Mouse (Mus musculus): ENCODE results near the gene Erc2.

The Erc2 gene

DNA sequence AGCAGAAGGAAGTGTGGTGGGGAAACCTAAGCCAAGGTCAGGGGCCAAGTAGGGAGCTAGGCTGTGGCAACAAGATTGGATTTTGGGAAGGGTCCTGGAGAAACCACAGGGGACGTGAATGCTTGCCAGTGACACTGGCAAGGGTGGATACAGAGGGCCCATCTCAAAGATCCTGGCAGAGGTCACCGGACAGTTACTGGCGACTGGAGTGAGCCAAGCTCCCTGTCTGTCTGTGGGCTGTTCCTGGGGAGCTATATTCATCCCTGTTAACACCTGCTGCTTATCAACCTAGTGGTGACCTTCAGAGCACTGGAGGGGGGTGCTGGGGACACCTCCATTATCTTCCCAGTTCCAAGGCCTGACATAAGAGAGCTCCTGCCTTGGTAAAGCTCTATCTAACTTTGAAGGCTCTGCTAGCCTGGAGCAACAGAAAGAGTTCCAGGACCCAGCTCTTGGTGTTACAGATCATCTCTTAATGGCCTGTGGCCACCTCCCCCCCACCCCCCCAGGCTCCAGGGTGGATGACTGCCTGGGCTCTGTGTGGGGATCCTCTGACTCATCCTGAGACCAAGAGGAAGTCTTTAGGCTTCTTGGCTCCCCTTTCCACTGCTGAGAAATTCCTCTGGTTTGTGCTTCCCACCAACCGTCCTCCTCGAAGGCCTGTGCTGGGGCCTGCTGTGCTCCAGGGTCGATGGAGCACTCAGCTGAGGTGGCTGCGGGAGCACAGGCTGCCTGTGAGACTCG, 790.2 kb downstream of the Erc2 start:
- in situ Hi-C loops (cut with MboI; ENCODE audit: low sequenced_read_pairs) = no loop called here

DNA sequence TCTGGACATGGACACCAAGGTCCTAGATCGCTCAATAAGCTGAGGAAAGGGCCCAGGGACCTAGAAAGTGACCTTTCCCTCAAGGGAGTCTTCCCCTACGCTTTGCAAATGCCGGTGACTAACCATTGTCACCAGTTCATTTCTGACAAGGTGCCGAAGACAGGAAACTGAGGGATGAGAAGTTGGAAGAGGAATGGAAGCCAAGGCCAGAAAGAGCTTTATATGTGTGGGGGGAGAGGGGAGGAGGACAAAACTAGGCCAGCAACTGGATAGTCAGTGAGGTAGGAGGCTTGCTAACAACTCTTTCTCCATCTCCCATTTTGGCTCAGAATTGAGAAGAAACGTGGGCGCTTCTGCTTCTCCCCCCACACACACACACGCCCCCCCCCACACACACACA, 791.3 kb downstream of the Erc2 start:
- in situ Hi-C loops (cut with MboI; ENCODE audit: low sequenced_read_pairs) = no loop called here

- in situ Hi-C loops (cut with MboI; ENCODE audit: low sequenced_read_pairs) = no loop called here
Measured at GRCm38 (mm10) chr14:28417019-28417418, 794.8 kb downstream of the Erc2 start.

GRCm38 (mm10) chr14:28418497-28418896, 796.3 kb downstream of the Erc2 start:
- in situ Hi-C loops (cut with MboI; ENCODE audit: low sequenced_read_pairs) = no loop called here

DNA sequence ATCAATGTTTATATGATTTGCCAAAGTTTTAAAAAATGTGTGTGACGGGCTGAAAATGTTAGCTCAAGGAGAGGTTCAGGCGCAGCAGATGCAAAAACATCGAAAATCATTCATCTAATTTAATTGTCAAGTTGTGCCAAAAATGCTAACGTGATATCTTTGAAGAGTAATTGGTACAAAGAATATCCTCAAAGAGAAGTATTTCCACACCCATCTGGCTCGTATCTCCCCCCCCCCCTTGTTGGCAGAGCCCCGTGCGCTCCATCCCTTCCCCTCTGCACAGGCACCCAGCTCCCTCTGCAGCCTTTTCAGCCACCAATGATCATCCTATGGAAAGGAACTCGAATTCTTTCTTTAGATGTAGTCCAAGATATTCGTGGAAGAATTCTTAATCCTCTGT, 797.0 kb downstream of the Erc2 start:
- in situ Hi-C loops (cut with MboI; ENCODE audit: low sequenced_read_pairs) = no loop called here

DNA sequence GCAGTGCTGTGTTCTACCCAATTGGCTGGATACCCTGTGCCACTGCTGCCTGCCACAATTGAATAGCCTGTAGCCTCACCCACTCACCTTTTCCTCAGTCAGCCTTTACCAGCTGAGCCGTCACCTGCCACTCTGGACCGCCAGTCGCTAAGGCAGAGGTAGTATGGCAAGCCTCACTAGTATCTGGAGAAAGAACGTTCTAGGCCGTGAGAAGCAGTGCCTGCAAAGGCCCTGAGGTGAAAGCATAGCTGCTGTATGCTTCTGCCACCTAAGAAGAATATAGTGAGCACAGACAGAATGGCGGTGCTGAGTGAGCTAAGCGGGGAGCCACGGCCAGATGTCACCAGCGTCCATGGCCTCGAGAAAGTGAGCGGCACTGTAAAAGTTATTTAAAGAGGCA, 798.4 kb downstream of the Erc2 start:
- in situ Hi-C loops (cut with MboI; ENCODE audit: low sequenced_read_pairs) = no loop called here

GRCm38 (mm10) chr14:28426610-28427009, 804.4 kb downstream of the Erc2 start:
- in situ Hi-C loops (cut with MboI; ENCODE audit: low sequenced_read_pairs) = no loop called here

GRCm38 (mm10) chr14:28431703-28432309, 809.6 kb downstream of the Erc2 start:
- in situ Hi-C loops (cut with MboI; ENCODE audit: low sequenced_read_pairs) = no loop called here

DNA sequence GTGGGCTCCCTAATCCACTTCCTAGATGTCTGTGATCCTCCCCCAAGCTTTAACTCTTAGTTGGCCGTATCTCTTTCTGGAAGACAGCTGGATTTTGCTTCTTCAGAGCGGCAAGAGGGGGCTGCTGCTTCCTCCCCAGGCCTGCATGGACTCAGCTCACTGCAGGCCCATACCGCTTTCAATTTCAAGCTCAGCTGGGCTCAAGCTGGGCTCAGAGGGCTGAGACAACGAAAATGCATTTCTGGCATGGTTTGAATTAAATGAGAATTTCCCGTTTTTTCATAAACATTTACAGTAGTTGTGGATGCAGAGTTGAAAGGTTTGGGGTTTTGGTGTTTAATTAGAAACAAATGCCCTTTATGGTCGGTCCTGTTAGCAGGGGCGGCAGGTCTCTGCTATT, 812.8 kb downstream of the Erc2 start:
- in situ Hi-C loops (cut with MboI; ENCODE audit: low sequenced_read_pairs) = no loop called here

DNA sequence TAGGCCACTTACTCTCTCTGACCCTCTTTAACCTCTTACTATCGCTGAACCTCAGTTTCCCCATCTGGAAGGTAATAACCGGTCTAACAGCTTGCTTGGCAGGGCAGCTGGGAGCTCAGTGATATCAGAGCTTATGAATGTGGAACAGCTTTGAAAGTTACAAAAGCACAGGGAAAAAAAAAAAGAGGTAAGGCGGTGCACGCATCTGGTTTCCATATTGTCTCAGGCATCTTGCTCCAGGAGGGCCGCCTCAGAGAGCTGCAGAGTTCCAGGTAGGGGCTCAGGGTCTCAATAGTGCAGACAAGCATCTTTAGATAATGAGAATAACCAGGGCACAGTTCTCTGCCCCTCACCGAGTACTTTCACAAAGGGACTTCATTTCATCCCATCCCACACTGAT, 816.9 kb downstream of the Erc2 start:
- in situ Hi-C loops (cut with MboI; ENCODE audit: low sequenced_read_pairs) = no loop called here

- in situ Hi-C loops (cut with MboI; ENCODE audit: low sequenced_read_pairs) = no loop called here
Measured at GRCm38 (mm10) chr14:28441240-28441967, 819.2 kb downstream of the Erc2 start.

DNA sequence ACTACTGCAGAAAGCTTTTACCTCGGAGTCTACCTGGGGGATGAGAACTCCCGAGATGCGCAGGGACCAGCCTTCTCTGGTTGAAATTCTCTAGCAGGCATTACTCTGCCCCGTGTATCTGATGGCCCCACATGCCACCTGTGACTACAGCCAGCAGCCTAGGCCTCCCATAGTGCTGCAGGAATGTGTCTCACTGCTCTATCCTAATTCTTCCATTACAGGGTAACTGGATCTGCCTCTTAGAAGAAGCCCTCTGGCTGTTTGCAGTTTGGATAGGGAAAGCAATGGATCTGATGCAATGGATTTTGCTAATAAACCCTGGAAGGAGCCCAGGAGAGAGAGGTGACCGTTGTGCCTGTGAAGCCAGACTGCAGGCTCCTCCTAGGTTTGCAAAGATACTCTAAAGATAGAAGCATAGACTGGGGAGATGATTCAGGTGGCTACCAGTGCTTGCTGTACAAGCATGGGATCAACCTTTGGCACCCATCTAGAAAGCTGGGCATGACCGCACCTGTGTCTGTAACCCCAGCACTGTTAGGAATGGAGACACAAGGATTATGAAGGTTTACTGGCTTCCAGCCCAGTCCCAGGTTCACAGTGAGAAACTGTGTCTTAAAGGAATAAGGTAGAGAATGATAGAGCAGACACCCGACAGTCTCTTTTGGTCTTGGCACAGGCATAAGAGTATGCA, 821.2 kb downstream of the Erc2 start:
- in situ Hi-C loops (cut with MboI; ENCODE audit: low sequenced_read_pairs) = no loop called here

GRCm38 (mm10) chr14:28445737-28446136, 823.5 kb downstream of the Erc2 start:
- in situ Hi-C loops (cut with MboI; ENCODE audit: low sequenced_read_pairs) = no loop called here

GRCm38 (mm10) chr14:28451771-28452170, 829.5 kb downstream of the Erc2 start:
- in situ Hi-C loops (cut with MboI; ENCODE audit: low sequenced_read_pairs) = no loop called here

DNA sequence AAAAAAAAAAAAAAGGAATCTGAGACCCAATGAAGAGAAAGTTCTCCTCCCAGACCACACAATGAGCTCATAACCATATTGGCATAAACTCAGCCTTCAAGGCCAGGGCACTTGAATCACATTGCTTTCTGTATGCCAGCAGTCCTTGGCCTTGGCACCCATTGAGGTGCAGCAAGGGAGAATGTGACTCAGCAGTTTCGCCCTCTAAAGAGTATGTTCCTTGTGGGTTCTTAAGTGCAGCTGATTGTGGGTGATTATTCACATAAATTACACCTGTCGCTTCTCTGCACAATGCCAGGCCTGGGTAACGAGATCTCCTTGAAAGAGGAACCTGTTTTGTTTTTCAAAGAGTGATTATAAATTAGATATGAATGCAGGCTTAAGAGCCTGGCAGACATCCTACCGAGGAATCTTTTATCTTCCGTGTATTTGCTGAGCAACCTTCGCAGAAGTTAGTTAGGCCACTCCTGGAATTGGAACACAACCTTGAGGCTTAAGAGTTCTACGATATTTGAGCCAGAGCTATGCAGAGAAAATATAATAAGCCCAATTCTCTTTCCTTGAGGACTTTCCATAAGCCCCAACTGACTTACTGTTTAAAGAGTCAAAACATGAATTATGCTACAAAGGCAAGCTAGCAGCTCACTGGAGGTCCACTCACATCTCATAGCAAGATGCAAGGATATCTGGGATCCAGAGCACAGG, 834.3 kb downstream of the Erc2 start:
- in situ Hi-C loops (cut with MboI; ENCODE audit: low sequenced_read_pairs) = no loop called here

DNA sequence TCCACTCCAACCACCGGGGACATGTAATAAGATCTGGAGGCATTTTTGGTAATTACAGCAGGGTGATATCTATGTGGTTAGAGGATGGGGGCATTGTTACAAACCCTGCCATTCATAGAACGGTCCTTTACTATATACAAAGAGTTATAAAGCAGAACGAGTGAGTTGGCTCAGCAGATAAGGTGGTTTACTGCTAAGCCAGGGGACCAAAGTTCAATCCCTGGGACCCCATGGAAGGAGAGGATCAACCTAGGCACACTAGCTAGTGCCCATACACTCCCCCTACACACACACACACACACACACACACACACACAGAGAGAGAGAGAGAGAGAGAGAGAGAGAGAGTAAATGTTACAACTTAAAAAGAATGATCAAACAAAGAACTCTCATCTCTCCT, 835.2 kb downstream of the Erc2 start:
- in situ Hi-C loops (cut with MboI; ENCODE audit: low sequenced_read_pairs) = no loop called here

GRCm38 (mm10) chr14:28467956-28468355, 845.7 kb downstream of the Erc2 start:
- in situ Hi-C loops (cut with MboI; ENCODE audit: low sequenced_read_pairs) = no loop called here

DNA sequence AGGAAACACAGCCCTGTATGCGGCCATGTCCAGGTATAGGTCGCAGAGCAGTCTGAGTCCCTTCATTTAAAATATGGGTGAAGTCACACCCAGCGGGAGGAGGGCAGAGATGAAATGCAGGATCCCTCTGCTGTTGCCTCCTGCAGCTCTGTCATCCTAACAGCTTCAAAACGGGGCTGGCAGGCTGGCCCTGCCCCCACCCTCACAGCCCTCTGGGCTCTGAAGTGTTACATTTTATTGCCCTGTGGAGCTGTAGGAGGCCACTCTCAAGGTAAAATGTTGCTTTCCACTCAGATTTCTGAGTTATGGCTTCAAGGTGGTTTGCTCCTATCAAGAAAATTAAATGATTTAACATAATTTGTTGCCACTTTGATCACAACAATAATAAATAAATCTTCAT, 847.5 kb downstream of the Erc2 start:
- in situ Hi-C loops (cut with MboI; ENCODE audit: low sequenced_read_pairs) = no loop called here

DNA sequence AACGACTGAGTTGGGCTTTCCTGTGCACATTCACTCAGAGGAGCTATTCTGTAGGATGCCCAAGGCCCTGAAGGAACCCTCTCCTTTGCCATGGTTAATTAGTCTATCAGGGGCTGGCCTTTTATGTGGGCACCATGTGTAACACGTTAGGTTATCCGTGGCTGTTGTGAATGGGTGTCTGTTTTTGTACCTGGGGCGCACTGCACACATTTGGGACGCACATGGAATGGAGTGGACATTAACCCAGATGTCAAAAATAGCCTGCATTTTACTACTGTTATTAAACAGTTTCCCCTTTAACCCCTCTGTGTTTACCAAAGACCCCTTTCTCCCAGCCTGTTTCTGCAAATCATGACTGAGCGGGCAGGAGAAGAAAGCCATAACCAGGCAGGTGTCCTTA, 848.0 kb downstream of the Erc2 start:
- in situ Hi-C loops (cut with MboI; ENCODE audit: low sequenced_read_pairs) = no loop called here

- in situ Hi-C loops (cut with MboI; ENCODE audit: low sequenced_read_pairs) = no loop called here
Measured at GRCm38 (mm10) chr14:28475012-28475411, 852.8 kb downstream of the Erc2 start.

- in situ Hi-C loops (cut with MboI; ENCODE audit: low sequenced_read_pairs) = no loop called here
Measured at GRCm38 (mm10) chr14:28475421-28475820, 853.2 kb downstream of the Erc2 start.

All from CH12F3 (cell line).